8 mouse cellular contexts compared by ENCODE assay signal in genomic region chr1:181211403-181211919, GRCm38 (mm10). TPM values are rescaled to one million over a fixed set of nuclear protein-coding genes. Genes with fewer than 3 reads are reported as not detected.
DNase-seq lines count a peak whose midpoint lies in the region; ATAC-seq and TF ChIP-seq lines count a peak whose summit lies in the region.

No protein-coding gene starts in this region.

- H3K4me3 ChIP-seq in kidney, embryonic 14.5 days (ENCODE audit: low read length): peak overlapping the region; percentile 100
- H3K4me3 ChIP-seq in ES-E14 (ENCODE audit: insufficient read depth in 1 of 2, low read depth in 1 of 2, low read length in 2 of 2, poor library complexity in 1 of 2, severe bottlenecking in 1 of 2): peak overlapping the region; percentile 75 to 97
- H3K4me3 ChIP-seq in embryonic facial prominence, embryonic 12.5 days: peak overlapping the region; percentile 99
- peak overlapping the region; percentile 76 for H3K4me3 ChIP-seq in hindbrain, embryonic 16.5 days (ENCODE audit: low read length)
- H3K4me3 ChIP-seq in lung, postnatal 0 days (ENCODE audit: low read depth, low read length): peak overlapping the region; percentile 99

- peak overlapping the region; percentile 83 for H3K27ac ChIP-seq in kidney, embryonic 14.5 days (ENCODE audit: low read depth, low read length)
- H3K27ac ChIP-seq in ES-E14 (ENCODE audit: insufficient read depth, low read depth, low read length, poor library complexity, severe bottlenecking): peak overlapping the region; percentile 73
- H3K27ac ChIP-seq in embryonic facial prominence, embryonic 12.5 days: peak overlapping the region; percentile 97
- peak overlapping the region; percentile 95 for H3K27ac ChIP-seq in hindbrain, embryonic 16.5 days (ENCODE audit: low read depth, low read length)
- H3K27ac ChIP-seq in lung, postnatal 0 days (ENCODE audit: low read length): peak overlapping the region; percentile 98

- peak overlapping the region; percentile 99 for H3K9ac ChIP-seq in kidney, embryonic 14.5 days (ENCODE audit: low read depth, low read length)
- H3K9ac ChIP-seq in ES-E14 (ENCODE audit: insufficient read depth, low read depth, low read length, poor library complexity, severe bottlenecking): peak overlapping the region; percentile 86
- peak overlapping the region; percentile 98 for H3K9ac ChIP-seq in embryonic facial prominence, embryonic 12.5 days
- H3K9ac ChIP-seq in hindbrain, embryonic 16.5 days (ENCODE audit: low read depth, low read length): peak overlapping the region; percentile 97
- H3K9ac ChIP-seq in lung, postnatal 0 days (replicated peaks; ENCODE audit: low read depth): peak overlapping the region; percentile 98

- under 1% methylated on average over 20 of the region's 72 CpGs for WGBS in kidney, embryonic 14.5 days
- under 1% methylated on average over 21 of the region's 72 CpGs for WGBS in embryonic facial prominence, embryonic 12.5 days
- 0% methylated on average over 16 of the region's 72 CpGs for WGBS in hindbrain, embryonic 16.5 days
- 0% methylated on average over 2 of the region's 72 CpGs for WGBS in lung, postnatal 0 days

- peaks cover 15% of the 10 kb centered on the region; the same call in 1 of the 2 replicates for H3K36me3 ChIP-seq in kidney, embryonic 14.5 days (ENCODE audit: control insufficient read depth, insufficient read depth, low read length)
- H3K36me3 ChIP-seq in ES-E14 (ENCODE audit: control insufficient read depth, insufficient read depth, low read length, poor library complexity, severe bottlenecking): peaks cover 2% of the 10 kb centered on the region; the same call in 1 of the 2 replicates
- H3K36me3 ChIP-seq in embryonic facial prominence, embryonic 12.5 days: 0 out of 2 replicates have a peak, but pooled peaks cover 4% of the 10 kb centered on the region
- H3K36me3 ChIP-seq in hindbrain, embryonic 16.5 days (ENCODE audit: control insufficient read depth, insufficient read depth, low read length): no peaks in the 10 kb centered on the region
- no peaks in the 10 kb centered on the region for H3K36me3 ChIP-seq in lung, postnatal 0 days (ENCODE audit: insufficient read depth, low read length)

- peak overlapping the region; percentile 85 for H3K4me2 ChIP-seq in kidney, embryonic 14.5 days (replicated peaks; ENCODE audit: low read depth, low read length)
- peak overlapping the region; percentile 66 for H3K4me2 ChIP-seq in embryonic facial prominence, embryonic 12.5 days (replicated peaks)
- H3K4me2 ChIP-seq in hindbrain, embryonic 16.5 days (ENCODE audit: low read length): peak overlapping the region; percentile 91
- peak overlapping the region; percentile 78 for H3K4me2 ChIP-seq in lung, postnatal 0 days (replicated peaks; ENCODE audit: low read depth, low read length)

- DNase-seq in kidney, postnatal 14 days: no peak
- DNase-seq in ES-E14 (ENCODE audit: low read depth, low spot score): no peak
- DNase-seq in lung, postnatal 0 days (ENCODE audit: low spot score): peak; percentile 52
- DNase-seq in frontal cortex, adult 2 months (ENCODE audit: extremely low spot score in 1 of 2, low spot score in 1 of 2): no peak
- DNase-seq in c-Kit-positive CD71-positive TER-119-positive erythroid progenitor cells, embryonic 14.5 days (ENCODE audit: low spot score): no peak

- no peaks in the 10 kb centered on the region for H3K9me3 ChIP-seq in kidney, embryonic 14.5 days (ENCODE audit: control insufficient read depth, low read length)
- no peaks in the 10 kb centered on the region for H3K9me3 ChIP-seq in ES-E14 (ENCODE audit: control insufficient read depth, insufficient read depth, low read depth, low read length)
- H3K9me3 ChIP-seq in embryonic facial prominence, embryonic 12.5 days: no peaks in the 10 kb centered on the region
- H3K9me3 ChIP-seq in hindbrain, embryonic 16.5 days (ENCODE audit: control insufficient read depth, low read length): no peaks in the 10 kb centered on the region
- no peaks in the 10 kb centered on the region for H3K9me3 ChIP-seq in lung, postnatal 0 days (ENCODE audit: low read length)

- H3K4me1 ChIP-seq in kidney, embryonic 14.5 days (ENCODE audit: control insufficient read depth, insufficient read depth, low read length): peaks cover 9% of the 10 kb centered on the region
- peaks cover 0 to 5% of the 10 kb centered on the region in 2 experiments; a peak in 2 of 4 replicates for H3K4me1 ChIP-seq in ES-E14 (ENCODE audit: control insufficient read depth in 2 of 2, insufficient read depth in 2 of 2, low read length in 2 of 2, poor library complexity in 1 of 2)
- peaks cover 18% of the 10 kb centered on the region for H3K4me1 ChIP-seq in embryonic facial prominence, embryonic 12.5 days
- peaks cover 21% of the 10 kb centered on the region for H3K4me1 ChIP-seq in hindbrain, embryonic 16.5 days (ENCODE audit: control insufficient read depth, insufficient read depth, low read depth, low read length)
- H3K4me1 ChIP-seq in lung, postnatal 0 days (ENCODE audit: insufficient read depth, low read depth, low read length): no peaks in the 10 kb centered on the region; the same call in 1 of the 2 replicates

- in situ Hi-C loops in ES-E14 (cut with MboI; ENCODE audit: low sequenced_read_pairs in 2 of 2, unreplicated experiment in 2 of 2): no loop called here

- no peak for TF ChIP-seq CTCF in lung, postnatal 0 days (IDR thresholded peaks at IDR 0.05)

- ATAC-seq in kidney, embryonic 14.5 days (ENCODE audit: low FRiP score, low TSS enrichment): peak; percentile 47
- 0 out of 2 replicates have a peak, but pooled peaks have one; percentile 10 for ATAC-seq in embryonic facial prominence, embryonic 12.5 days (ENCODE audit: insufficient number of reproducible peaks, insufficient read depth, low FRiP score, low TSS enrichment)
- peak; percentile 28 for ATAC-seq in hindbrain, embryonic 16.5 days
- peak; percentile 47 for ATAC-seq in lung, postnatal 0 days

- H3K27me3 ChIP-seq in kidney, embryonic 14.5 days (ENCODE audit: control insufficient read depth, insufficient read depth, low read length): no peaks in the 10 kb centered on the region
- no peaks in the 10 kb centered on the region for H3K27me3 ChIP-seq in embryonic facial prominence, embryonic 12.5 days
- H3K27me3 ChIP-seq in hindbrain, embryonic 16.5 days (replicated peaks; ENCODE audit: control insufficient read depth, insufficient read depth, low read length): no peaks in the 10 kb centered on the region
- H3K27me3 ChIP-seq in lung, postnatal 0 days (replicated peaks; ENCODE audit: insufficient read depth, low read length): no peaks in the 10 kb centered on the region

- TF ChIP-seq EP300 in lung, postnatal 0 days (IDR thresholded peaks at IDR 0.05): no peak

TF ChIP-seq in ES-E14, 5 proteins besides CTCF, POLR2A, EP300 and RAD21:
- no peak for TF ChIP-seq MAFK (IDR thresholded peaks at IDR 0.05; ENCODE audit: insufficient read depth, low read depth, low read length)
- no peak for TF ChIP-seq ZC3H11A (IDR thresholded peaks at IDR 0.05; ENCODE audit: borderline replicate concordance, low read depth, low read length)
- TF ChIP-seq ZNF384 (IDR thresholded peaks at IDR 0.05; ENCODE audit: low read depth, low read length): no peak
- TF ChIP-seq CHD2 (IDR thresholded peaks at IDR 0.05; ENCODE audit: low read depth, low read length): no peak
- no peak for TF ChIP-seq HCFC1 (IDR thresholded peaks at IDR 0.05; ENCODE audit: borderline replicate concordance, insufficient read depth, low read length)

RNA-seq across cellular contexts. Expression of gene Wdr26, which starts 0.3 kb away (rescaled TPM):
- 54.5 and 55.9 TPM in 2 replicates for polyA plus RNA-seq in kidney, embryonic 14.5 days (2014; fragmentation: Nextera tagmentation; extraction: Ambion mirVana)
- total RNA-seq in ES-E14 (2012; rRNA removed): 59.9 and 62.9 TPM in 2 replicates
- 38.0 and 42.2 TPM in 2 replicates for polyA plus RNA-seq in embryonic facial prominence, embryonic 12.5 days (2016; fragmentation: Nextera tagmentation; extraction: Ambion mirVana)
- 29.5 and 30.0 TPM in 2 replicates for polyA plus RNA-seq in hindbrain, embryonic 16.5 days (2015; fragmentation: Nextera tagmentation; extraction: Ambion mirVana)
- polyA plus RNA-seq in lung, postnatal 0 days (2015; fragmentation: Nextera tagmentation; extraction: Ambion mirVana): 49.1 and 50.9 TPM in 2 replicates
- polyA plus RNA-seq in frontal cortex, adult 2 months (2012; rRNA removed): 53.0 and 56.8 TPM in 2 replicates
